Mouse (Mus musculus) stomach, embryonic 14.5 days (tissue): ENCODE results near the gene Rell1. TPM values are rescaled to one million over a fixed set of nuclear protein-coding genes. Genes with fewer than 3 reads are reported as not detected.

Experiments used
- ATAC-seq: fragments of 200-750 bp; cut with Nextera tagmentation; 2 replicates; pipeline ENCODE4 v1.8.0; 2017; ENCODE audit warnings: low read depth, moderate TSS enrichment; ENCODE audit not compliant: insufficient number of reproducible peaks, insufficient read depth, low FRiP score
- H3K27ac ChIP-seq: fragments of 300-500 bp; sonication (generic); 2 replicates; pipeline ENCODE4 v1.5.1; 2014; ENCODE audit warnings: mild to moderate bottlenecking, low read length, moderate library complexity, mixed read lengths
- H3K27me3 ChIP-seq: fragments of 300-500 bp; sonication (generic); 2 replicates; pipeline ENCODE4 v1.6.1; 2014; ENCODE audit warnings: low read length, control low read depth, mixed read lengths; ENCODE audit not compliant: control insufficient read depth, insufficient read depth
- H3K36me3 ChIP-seq: fragments of 300-500 bp; sonication (generic); 2 replicates; pipeline ENCODE4 v1.6.1; 2014; ENCODE audit warnings: mild to moderate bottlenecking, control low read depth, low read length, moderate library complexity, mixed read lengths; ENCODE audit not compliant: control insufficient read depth, insufficient read depth
- H3K4me1 ChIP-seq: fragments of 300-500 bp; sonication (generic); 2 replicates; pipeline ENCODE4 v1.6.1; 2014; ENCODE audit warnings: low read length, control low read depth, mixed read lengths; ENCODE audit not compliant: control insufficient read depth, insufficient read depth
- H3K4me2 ChIP-seq: fragments of 300-500 bp; sonication (generic); replicated peaks from 2 replicates; pipeline ENCODE4 v1.6.1; 2014; ENCODE audit warnings: low read depth, low read length, control low read depth
- H3K4me3 ChIP-seq: fragments of 300-500 bp; sonication (generic); 2 replicates; pipeline ENCODE4 v1.5.1; 2014; ENCODE audit warnings: low read depth, low read length, control low read depth
- H3K9ac ChIP-seq: fragments of 300-500 bp; sonication (generic); replicated peaks from 2 replicates; pipeline ENCODE4 v1.6.1; 2014; ENCODE audit warnings: low read depth, mild to moderate bottlenecking, control low read depth, low read length, moderate library complexity, mixed read lengths
- H3K9me3 ChIP-seq: fragments of 300-500 bp; sonication (generic); 2 replicates; pipeline ENCODE4 v1.6.1; 2016; ENCODE audit warnings: low read depth, low read length, control low read depth; ENCODE audit not compliant: control insufficient read depth
- WGBS: fragments of 180-500 bp; shearing (Covaris S2); extraction: QIAGEN DNeasy Blood & Tissue Kit; methylation state at CpG from one replicate; pipeline ENCODE4 v1.1.7; 2014; 5-methylcytosine and 5-hydroxymethylcytosine counted together
- polyA plus RNA-seq: library from polyadenylated mRNA; unstranded; fragments of >200 nt; fragmentation: Nextera tagmentation; extraction: Ambion mirVana; gene quantifications from 2 replicates; pipeline ENCODE4 v1.2.1, GENCODE M21; 2014

The Rell1 gene
- polyA plus RNA-seq, result 14.3 and 14.7 TPM in 2 replicates

DNA sequence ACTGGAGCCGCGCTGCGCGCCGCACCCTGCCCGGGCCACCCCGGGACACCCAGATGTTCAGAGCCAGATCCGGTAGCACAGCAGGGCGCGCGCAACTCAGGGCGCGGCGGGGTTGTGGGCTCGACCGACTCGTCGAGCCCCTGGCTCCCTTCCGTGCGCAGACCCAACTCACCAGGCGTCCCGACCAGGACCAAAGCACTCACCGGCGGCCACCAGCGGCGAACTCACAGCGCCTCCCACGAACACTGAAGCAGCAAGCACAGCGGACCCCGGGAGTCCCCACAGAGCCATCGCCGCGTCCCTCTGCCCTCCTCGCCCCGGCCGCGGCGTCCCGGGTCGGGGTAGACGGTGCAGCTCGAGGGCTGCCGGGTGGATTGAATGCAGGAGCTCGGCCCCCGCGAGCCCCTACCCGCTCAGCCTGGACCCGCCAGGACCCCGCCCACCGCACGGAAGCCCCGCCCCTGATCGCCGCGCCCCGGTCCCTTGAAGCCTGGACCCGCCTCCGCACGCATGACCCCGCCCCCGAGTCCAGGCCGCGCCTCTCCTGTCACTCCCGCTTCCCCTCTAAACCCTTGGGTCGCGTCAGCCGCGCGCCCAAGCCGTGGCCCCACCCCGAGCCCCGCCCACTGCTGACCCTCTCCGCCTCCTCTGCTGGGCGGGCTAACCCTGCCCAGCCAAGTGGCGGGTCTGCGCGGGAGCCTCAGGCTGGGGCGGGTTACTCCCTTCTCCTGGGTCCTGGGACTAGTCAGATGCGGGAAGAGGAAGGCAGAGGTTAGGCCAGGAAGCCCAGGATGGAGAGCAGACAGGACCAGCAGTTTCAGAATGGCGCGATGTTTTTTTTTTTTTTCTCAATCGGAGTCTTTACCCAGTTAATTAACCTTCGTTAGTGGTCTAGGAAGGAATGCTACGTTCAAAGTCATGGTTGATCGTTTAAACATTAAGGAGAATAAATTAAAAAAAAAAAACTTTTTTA, at the start of gene Rell1:
TSS of gene Rell1 (minus strand) at position 455 of the 973 bp plus-strand sequence.
- Histone ChIP-seq H3K4me1 (peaks cover 12% of the 10 kb centered on the region; the same call in 1 of the 2 replicates), H3K9me3 (no peaks in the 10 kb centered on the region), H3K9ac (peak within 1 kb of the TSS; percentile 81), H3K4me2 (peak within 1 kb of the TSS; percentile 68), H3K36me3 (no peaks in the 10 kb centered on the region), H3K4me3 (peak within 1 kb of the TSS; percentile 80), H3K27ac (peak within 1 kb of the TSS; percentile 71), H3K27me3 (no peaks in the 10 kb centered on the region)
- WGBS, result under 1% methylated on average over 80 of the region's 85 CpGs
- ATAC-seq, result peak; percentile 98

DNA sequence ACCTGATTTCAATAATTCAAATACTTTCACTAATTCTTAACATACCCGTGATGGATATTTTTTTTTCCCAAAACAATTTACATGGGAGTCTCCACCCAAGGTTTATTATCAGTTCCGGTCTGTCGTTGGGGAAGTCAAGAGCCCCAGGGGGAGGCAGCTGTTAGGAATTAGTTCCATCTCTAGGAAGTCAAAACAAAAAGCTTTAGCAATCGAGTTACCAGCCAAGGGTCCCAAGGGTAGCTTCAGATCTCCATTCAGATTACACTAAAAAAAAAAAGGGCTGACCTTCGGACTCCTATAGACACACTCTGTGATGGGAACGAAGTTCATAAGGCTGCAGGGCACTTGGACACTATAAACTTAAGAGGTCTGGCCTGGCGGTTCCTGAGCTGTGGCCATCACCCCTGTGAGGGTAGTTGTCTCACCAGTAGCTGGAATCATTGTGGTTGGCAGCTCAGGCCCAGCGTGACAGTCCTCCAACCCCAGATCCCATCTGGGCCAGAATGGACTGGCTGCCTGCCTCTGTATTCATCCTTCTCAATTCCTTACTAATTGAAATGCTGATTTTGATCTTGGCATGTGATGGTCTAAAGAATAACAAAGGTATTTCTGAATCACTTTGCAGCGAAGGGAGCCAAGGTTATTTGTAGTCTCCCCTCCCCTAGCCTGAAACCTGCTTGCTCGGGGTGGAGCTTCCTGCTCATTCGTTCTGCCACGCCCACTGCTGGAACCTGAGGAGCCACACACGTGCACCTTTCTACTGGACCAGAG, 44.1 kb upstream of the Rell1 start:
- H3K9ac ChIP-seq, result no peak overlapping the region
- no peak overlapping the region for H3K4me3 ChIP-seq
- 81% methylated on average over 12 of the region's 13 CpGs for WGBS
- no peak for ATAC-seq
- no peaks in the 10 kb centered on the region for H3K27me3 ChIP-seq
- no peaks in the 10 kb centered on the region; the same call in 1 of the 2 replicates for H3K9me3 ChIP-seq
- H3K27ac ChIP-seq, result no peak overlapping the region
- H3K4me2 ChIP-seq, result no peak overlapping the region
- no peaks in the 10 kb centered on the region for H3K4me1 ChIP-seq
- no peaks in the 10 kb centered on the region for H3K36me3 ChIP-seq

DNA sequence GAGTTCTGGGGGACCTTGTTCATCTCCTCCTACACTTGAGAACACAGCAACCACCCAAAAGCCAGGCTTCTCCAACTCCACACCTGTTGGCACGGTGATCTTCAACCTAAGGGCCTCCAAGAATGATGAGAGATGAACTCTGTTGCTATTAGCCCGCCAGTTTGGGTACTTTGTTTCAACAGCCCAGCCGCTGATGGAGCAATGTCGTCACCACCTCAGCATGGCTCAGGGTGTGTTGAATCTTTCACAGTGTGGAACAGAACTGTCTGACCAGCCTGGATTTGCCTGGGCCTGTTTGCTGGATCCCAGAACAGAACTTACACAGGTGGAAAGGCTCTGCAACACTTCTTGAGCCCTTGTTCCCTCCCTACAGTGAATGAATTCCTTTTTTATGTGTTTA, 37.9 kb upstream of the Rell1 start:
- Histone ChIP-seq H3K27ac (no peak overlapping the region), H3K27me3 (no peaks in the 10 kb centered on the region), H3K9ac (no peak overlapping the region), H3K4me1 (no peaks in the 10 kb centered on the region), H3K4me3 (no peak overlapping the region), H3K36me3 (no peaks in the 10 kb centered on the region), H3K4me2 (no peak overlapping the region), H3K9me3 (no peaks in the 10 kb centered on the region)
- 66% methylated on average over 4 of the region's 4 CpGs for WGBS
- ATAC-seq, result 0 out of 2 replicates have a peak, but pooled peaks have one; percentile 53

DNA sequence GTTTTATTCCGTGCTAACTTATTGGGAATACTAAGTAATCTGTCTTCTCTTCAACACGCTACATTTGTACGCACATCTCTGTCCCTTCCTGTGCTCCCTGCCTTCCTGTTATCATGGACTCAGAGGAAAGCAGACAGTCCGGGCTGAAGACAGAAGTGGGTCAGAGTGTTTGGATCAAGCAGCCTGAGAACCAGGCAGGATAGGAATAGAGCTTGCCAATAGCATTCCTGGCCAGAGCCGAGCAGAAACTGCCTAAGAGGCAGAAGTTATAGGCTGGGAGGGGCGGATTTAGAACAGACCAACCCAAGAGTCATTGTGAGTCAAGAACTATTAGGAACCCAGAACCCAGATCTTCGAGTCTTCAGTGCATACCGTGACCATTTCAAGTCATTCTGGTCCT, 34.6 kb upstream of the Rell1 start:
- no peak overlapping the region for H3K27ac ChIP-seq
- no peak overlapping the region for H3K9ac ChIP-seq
- 91% methylated on average over 8 of the region's 8 CpGs for WGBS
- H3K4me2 ChIP-seq, result no peak overlapping the region
- H3K4me3 ChIP-seq, result no peak overlapping the region
- H3K36me3 ChIP-seq, result no peaks in the 10 kb centered on the region
- no peak for ATAC-seq
- H3K9me3 ChIP-seq, result no peaks in the 10 kb centered on the region
- H3K27me3 ChIP-seq, result no peaks in the 10 kb centered on the region
- H3K4me1 ChIP-seq, result no peaks in the 10 kb centered on the region

DNA sequence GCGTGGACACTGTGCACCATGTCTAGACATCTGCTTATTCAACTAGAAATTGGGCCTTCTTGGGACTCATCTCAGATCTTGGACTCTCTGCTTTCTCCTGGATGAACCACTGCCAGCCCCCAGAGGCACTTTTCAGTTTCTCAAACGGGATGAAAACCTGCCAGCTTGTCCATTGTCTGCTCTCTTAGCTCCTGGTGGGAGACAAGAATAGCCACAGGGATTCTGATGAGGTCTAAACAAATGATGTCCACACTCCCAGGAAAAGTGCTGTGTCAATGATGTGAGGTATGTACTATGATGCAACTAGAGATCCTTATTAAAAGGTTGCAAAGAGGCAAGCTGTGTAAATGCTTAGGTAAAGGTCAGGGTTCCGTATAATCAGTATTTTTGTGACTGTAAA, 25.2 kb upstream of the Rell1 start:
- Histone ChIP-seq H3K36me3 (no peaks in the 10 kb centered on the region), H3K4me1 (no peaks in the 10 kb centered on the region), H3K9ac (no peak overlapping the region), H3K27me3 (no peaks in the 10 kb centered on the region), H3K9me3 (no peaks in the 10 kb centered on the region), H3K4me3 (no peak overlapping the region), H3K4me2 (no peak overlapping the region), H3K27ac (no peak overlapping the region)
- 67% methylated on average over 3 of the region's 3 CpGs for WGBS
- ATAC-seq, result no peak

DNA sequence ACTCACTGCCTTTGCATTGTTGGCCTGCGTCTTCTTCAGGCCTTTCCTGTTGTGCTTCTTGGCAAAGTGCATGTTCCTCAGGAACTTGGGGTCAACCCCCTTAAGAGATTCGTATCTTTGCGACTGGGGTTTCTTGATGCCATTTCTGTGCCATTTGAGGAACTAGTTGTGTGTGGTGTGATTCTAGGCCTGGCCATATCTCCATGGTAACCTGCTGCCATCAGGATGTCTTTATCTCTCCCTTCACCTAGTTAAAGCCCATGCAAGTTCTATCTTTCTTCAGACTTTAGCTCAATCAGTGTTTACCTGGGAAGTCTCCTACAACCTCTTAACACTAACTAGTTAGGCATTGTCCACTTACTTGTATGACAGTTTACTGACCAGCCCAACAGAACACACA, 22.0 kb upstream of the Rell1 start:
- WGBS, result 88% methylated on average over 3 of the region's 3 CpGs
- Histone ChIP-seq H3K9me3 (no peaks in the 10 kb centered on the region), H3K4me3 (no peak overlapping the region), H3K4me2 (no peak overlapping the region), H3K36me3 (no peaks in the 10 kb centered on the region), H3K27ac (no peak overlapping the region), H3K9ac (no peak overlapping the region), H3K27me3 (no peaks in the 10 kb centered on the region), H3K4me1 (no peaks in the 10 kb centered on the region)
- no peak for ATAC-seq

DNA sequence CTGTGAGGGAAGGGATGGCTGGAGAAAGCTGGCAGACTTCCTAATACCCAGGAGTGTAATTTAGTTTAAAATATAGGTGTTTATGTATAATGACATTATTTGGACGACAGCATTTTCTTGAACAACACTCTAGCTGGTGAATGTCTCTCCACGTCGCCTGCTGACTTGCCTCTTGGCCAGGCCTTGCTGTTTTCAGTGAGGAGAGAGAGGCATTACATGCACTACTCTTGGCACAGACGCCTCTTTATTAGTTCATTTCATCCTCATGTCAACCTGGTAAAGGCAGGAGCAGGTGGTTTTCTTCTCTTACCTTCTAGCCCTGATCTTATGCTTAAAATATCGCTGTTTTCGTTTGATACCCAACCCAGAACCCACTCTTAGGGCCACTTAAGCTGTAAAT, 17.6 kb upstream of the Rell1 start:
- WGBS, result 63% methylated on average over 6 of the region's 6 CpGs
- Histone ChIP-seq H3K9me3 (no peaks in the 10 kb centered on the region), H3K4me1 (no peaks in the 10 kb centered on the region), H3K36me3 (no peaks in the 10 kb centered on the region), H3K4me3 (no peak overlapping the region), H3K4me2 (no peak overlapping the region), H3K9ac (no peak overlapping the region), H3K27ac (no peak overlapping the region), H3K27me3 (no peaks in the 10 kb centered on the region)
- ATAC-seq, result no peak

DNA sequence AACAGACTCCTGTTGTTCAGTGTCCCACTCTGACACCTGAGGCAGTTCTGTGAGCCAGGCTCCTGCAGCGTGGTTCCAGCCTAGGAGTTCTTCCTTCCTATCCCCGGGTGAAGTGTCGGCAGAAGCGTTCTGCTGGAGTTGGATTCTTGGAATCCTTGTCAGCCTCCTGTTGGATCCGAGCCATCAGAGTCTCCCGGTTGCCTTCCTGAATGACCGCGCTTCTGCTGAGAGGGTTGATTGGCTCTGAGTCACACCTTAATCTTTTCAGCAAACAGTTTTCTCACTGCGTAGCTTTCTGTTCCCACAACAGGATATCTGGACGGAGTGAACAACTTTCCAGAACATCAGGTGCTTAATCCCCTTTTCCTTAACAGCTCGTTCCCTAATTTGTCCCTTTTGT, 13.6 kb upstream of the Rell1 start:
- no peak overlapping the region for H3K4me3 ChIP-seq

More for the DNA sequence above, 13.6 kb upstream of the Rell1 start:
- Histone ChIP-seq H3K9ac (no peak overlapping the region), H3K9me3 (no peaks in the 10 kb centered on the region), H3K36me3 (no peaks in the 10 kb centered on the region), H3K27me3 (no peaks in the 10 kb centered on the region), H3K4me1 (no peaks in the 10 kb centered on the region), H3K4me2 (no peak overlapping the region), H3K27ac (no peak overlapping the region)
- WGBS, result 52% methylated on average over 11 of the region's 11 CpGs
- ATAC-seq, result no peak
